Mouse (Mus musculus): ENCODE data around the gene B3galnt2.
"Not testable (repeated sequence)": the region's sequence is repeated elsewhere in the genome, so short reads cannot be mapped to it uniquely, and the experiment has no call there.

B3galnt2 gene

DNA sequence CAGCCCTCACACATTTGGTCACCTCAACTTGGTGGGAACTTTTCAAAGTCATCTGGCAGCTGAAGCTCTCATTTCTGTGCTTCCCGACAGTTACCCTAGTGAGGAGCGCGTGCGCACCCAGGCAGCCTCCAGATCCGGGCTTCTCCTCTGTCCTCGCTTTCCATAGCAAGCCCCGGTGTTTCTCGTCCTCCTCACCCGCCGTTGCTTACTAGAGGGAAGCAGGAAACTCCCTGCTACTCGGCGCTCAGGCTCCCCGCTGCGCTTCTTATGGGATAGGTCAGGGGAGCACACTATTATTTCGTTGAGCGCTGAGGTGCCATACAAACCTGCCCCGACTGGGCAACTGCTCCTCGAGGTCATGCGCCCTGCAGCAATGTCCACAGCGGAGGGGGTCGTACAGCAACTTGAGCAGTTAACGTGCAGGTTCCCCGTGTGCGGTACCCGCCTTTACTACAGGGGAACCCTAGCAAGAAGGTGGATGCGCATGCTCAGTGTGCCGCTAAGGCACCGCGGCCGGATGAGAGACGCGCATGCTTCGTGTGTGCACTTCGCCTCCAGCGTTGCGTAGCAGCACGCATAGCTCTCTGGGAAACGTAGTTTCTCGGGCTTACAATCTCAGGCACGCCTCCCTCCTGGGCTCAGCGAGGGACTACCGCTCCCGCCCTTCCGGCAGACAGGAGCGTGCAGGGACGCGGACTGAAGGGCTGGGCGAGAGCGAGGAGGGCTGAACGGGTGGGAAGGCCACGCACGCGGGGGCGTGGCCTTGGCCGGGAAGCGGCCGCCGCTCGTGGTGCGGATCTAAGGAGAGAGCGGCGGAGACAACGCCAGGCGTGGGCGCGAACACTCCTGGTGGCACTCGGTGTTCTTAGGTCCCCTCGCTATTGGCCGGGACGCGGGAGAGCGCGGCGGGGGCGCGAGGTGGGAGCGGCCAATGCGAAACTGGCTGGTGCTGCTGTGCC lies at the start of gene B3galnt2:
Gene B3galnt2, plus strand, starts transcription at position 596 of the 959 bp plus-strand sequence.
- DNase-seq (ENCODE audit: low spot score in 2 of 2), result peak; percentile 94 to 96

DNA sequence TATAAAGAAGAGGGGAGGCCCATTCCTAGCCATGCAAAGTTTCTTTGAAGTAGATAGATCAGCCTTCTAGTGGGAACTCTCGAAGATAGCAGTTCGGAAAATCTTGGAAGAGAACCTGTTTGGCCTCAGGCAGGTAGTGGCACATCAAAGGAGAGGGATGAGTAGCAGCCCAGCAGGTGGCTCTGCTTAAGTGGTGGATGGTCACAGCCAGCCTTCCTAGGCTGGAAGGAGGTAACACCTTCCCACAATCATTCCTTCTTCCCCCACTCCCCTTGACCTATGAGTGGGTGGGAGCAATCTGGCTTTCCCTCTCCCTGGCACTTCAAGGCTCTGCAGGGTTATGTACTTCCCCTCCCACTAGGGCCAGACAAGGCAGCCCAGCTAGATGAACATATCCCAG lies 42.9 kb upstream of the B3galnt2 start:
- DNase-seq (ENCODE audit: low spot score in 2 of 2), result no peak

DNA sequence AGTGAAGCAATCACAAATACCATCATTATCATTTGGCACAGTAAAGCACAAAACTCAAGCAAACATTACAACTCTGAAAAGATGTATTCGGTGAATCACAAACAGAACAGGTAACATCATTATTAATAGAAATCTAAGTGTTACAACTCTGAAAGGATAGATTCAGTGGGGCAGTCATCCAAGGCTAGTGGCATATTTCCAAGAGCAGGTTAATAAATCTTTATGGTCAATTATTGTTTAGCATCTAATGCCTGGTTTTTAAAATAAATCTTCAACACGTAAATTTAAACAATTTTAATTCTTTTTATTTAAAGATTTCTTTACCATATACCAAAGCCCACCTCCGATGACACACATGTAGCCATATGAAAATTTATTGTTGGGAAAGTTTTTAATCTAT lies 34.9 kb upstream of the B3galnt2 start:
- DNase-seq (ENCODE audit: low spot score in 2 of 2), result no peak

DNA sequence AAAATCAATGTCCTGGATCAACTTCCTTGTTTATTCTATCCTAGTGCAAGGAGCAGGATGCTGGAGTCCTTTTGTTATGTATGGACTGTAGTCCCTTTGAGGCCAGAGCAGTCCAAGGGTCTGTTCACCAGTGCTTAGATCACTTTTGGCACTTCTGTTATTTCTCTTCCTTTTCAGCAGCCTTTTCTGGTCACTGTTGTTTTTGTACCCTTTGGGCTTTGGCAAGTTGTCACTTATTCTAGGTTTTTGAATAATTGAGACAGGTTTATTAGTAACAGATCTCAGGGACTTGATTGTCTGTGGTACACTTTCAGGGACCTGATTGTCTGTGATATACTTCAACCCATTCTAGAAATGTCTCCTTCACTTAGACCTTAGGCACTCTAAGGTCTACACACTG lies 31.7 kb upstream of the B3galnt2 start:
- no peak for DNase-seq (ENCODE audit: low spot score in 2 of 2)

DNA sequence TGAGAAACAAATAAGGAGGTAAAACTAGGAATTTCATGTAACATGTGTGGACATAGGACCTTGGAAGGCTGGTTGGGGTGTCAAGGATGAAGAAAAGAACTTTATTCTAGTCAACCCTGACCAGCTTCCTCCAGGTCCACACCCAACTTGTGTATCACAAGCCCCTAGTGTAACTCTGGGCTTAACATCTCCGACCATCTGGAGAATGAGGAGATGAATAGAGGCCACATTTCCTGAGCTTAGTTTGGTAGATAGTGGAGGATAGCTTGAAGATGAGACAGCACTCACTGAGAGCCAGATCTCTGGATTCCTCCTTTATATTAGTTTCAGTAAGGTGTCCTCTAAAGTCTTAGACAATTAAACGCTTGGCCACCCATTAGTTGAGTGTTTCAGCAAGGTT lies 24.3 kb upstream of the B3galnt2 start:
- no peak for DNase-seq (ENCODE audit: low spot score in 2 of 2)

DNA sequence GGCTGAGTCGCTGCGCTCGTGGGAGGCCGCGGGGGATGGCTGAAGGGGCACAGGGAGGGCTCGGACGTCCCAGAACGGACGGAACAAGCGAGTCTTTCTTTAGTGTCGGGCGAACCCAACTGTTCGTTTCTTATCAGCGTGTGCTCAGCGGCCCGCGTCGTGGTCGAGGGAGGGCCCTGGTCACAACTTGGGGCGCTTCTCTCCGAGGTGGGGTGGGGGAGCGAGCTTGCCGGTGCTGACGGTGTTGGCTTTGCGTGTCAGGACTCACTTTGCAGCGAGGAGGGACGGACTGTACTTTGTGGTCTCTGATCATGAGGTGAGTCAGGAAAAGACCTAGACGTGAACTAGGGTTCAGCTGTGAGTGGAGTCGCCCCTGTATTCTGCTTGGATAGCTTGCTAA lies 662 bp downstream of the B3galnt2 start:
- DNase-seq (ENCODE audit: low spot score in 2 of 2), result peak; percentile 66 to 83

DNA sequence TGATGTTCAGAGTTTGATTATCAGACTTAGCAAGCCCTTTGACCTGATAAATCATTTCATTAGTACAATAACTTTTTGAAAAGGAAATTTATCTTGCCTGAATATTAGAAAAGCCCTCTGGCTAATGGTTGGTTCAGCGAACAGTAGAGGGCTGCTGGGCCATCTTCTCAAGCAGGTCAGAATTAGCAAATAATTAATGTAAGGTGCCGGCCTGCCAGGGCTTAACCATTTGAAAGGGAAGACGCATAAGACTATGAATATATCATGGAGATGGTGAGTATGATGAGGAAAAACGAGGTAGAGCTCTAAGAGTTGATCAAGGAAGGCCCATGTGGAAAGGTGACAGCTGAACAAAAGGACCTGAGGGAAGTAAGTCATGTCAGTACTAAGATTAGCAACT lies 2.4 kb downstream of the B3galnt2 start:
- DNase-seq (ENCODE audit: low spot score in 2 of 2), result no peak

DNA sequence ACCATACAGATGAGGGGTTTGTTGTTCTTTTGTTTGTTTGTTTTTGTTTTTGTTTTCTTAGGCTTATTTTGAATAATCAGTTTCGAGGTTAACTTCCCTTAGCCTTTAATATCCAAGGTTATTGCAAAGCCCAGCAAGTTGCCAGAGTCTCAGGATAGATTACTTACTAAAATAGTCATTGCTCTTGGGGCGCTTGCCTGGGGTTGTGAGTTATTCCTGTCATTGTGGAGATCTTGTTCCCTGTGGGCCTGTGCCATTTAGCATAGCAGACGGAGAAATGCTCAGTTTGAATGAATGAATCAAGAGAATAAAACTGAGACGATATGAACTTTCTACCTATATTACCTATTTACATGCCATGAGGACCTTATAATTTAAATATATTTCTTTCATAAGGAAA lies 5.9 kb downstream of the B3galnt2 start:
- no peak for DNase-seq (ENCODE audit: low spot score in 2 of 2)

DNA sequence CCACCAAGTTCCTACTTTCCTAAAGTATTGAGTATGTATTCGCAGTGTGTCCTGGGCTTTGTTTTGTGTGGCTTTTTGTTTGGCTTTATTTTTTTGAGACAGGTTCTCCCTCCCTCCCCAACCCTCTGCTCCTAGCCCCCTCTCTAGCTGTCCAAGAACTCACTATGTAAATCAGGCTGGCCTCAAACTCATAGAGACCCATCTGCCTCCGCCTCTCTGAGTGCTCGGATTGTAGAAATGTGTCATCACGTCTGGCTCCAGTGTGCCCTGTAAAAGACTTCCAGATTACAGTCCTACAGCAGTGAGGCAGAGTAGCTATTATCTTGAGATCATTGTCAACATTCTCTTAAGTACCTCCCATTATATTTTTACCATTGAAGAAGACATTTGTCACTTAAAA lies 6.8 kb downstream of the B3galnt2 start:
- no peak for DNase-seq (ENCODE audit: low spot score in 2 of 2)

DNA sequence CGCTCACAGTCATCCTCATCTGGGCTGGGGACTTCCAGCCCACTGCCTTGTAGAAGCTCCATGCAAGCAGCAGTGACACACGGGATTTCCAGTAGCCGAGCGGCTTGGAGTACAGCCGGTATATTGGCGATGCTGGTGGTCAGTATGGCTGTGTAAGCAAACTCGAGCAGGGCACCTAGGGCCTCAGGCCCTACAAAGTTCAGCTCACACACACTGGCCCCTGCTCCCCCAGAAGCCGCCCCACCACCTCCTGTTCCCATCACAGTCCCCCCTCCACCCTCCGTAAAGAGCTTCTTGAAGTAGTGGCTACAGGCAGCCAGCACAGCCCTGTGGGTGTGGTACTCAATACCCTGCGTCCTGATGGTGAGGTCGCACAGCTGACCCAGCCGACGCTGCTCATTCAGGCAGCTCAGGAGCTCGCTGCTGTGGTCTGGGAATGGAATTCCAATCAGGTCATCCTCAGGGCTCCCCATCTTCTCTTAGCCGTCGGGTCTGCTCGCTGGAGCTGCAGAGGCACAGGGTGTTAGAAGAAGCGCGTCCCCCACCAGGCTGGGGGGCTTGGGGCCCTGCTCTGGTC lies 11.2 kb downstream of the B3galnt2 start:
- no peak for DNase-seq (ENCODE audit: low spot score in 2 of 2)

DNA sequence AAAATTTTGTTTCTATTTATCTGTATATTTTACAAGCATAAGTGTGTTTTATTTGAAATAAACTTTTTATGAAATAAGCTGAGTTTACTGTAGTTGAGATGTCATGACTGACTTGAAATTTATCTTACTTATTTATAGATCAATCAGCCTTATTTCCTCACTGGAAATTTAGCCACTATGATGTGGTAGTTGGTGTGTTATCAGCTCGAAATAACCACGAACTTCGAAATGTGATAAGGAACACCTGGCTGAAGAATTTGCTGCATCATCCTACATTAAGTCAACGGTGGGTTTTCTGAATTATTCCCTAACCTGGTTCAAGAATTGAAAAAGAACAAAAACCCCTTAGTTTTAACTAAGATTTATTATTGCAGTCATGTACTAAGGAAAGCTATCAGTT lies 11.9 kb downstream of the B3galnt2 start:
- no peak for DNase-seq (ENCODE audit: low spot score in 2 of 2)

DNA sequence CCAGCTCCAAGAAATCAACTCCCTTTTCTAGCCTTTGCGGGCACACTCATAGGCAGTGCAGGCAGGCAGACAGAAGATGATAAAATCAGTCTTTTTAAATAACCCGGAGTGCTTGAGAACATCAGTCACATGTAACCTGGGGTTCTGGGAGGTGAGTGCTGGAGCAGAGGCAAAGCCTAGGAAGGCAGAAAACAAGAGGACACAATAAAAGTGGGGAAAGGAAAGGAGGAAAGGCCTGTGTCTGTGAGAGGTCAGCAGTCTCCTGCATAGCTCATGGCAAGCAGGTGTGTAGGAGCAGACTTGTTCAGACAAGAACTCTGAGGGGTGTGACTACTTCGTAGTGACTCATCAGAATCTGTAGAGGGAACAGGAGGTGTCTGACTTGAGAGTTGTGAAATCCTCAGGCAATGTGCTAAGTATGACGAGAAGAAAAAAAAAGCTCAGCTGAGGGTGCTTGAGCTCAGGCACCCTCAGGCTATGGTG lies 14.4 kb downstream of the B3galnt2 start:
- peak in 1 of 2 experiments; percentile 52 for DNase-seq (ENCODE audit: low spot score in 2 of 2)

DNA sequence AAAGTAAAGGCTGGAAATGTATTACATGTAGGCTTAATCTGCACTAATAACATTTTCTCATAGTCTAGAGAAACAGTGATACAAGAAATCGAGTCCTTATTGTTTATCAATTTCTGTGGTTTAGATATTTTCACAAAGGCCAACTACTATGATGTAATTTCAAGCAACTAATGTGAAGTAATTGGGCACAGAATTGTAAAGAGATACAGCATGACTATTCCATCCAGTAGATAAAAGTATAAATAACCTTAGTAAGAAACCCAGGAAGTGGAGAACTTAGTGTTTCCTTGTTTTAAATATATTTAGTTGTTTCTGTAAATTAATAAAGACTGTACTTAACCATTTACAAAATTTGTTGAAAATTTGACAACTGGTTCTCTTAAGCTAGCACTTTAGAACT lies 15.5 kb downstream of the B3galnt2 start:
- DNase-seq (ENCODE audit: low spot score in 2 of 2), result no peak

DNA sequence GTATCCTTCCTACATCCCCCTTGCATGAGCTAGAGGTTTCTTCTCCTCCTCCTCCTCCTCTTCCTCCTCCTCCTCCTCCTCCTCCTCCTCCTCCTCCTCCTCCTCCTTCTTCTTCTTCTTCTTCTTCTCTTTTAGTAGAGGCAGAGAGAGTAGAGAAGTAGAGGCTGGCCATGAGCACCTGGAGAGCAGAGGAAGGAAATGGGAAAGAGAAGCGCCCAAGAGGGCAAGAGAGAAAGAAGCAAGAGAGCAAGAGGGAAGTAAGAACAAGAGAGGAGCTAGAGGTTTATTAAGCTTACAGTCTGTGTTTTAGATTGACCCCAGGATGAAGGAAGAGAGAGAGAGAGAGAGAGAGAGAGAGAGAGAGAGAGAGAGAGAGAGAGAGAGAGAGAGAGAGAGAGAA lies 27.6 kb downstream of the B3galnt2 start:
- not testable (repeated sequence) for DNase-seq (ENCODE audit: low spot score in 2 of 2)

DNA sequence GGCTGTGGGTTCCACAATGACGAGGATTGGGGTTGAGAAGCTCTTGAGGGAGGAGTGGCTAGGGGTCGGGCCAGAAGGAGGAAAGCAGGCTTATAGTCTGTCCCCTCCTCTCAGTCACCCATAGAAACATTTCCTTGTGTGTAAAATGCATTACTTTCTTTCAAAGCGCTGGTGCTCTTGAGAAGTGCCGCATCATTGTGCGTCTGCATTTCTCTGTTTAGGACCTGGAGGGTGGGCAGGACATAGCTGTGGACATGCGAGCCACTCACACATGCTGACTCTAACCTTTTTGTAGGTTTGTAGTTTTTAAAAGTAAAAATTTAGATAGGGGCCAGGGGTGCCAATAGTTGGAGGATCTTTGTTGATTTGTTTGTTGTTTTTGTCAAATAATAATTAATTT lies 29.3 kb downstream of the B3galnt2 start:
- no peak for DNase-seq (ENCODE audit: low spot score in 2 of 2)

DNA sequence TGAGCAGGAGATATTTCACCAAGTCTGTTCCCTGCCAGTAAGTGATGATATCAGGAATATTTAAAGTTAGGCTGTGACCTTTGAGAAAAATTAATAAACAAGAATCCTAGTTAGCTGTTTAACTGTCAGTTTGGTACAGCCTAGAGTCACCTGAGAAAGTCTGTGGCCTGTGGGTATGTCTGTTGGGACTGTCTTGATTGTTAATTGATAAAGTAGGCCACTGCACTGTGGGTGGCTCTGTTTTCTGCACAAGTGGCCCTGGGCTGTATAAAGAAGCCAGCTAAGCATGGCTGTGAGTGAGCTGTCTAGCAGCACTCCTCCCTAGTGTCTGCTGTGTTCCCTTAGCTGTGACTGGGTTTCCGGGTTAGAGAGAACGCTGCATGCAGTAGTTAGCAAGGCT lies 34.9 kb downstream of the B3galnt2 start:
- DNase-seq (ENCODE audit: low spot score in 2 of 2), result no peak

DNA sequence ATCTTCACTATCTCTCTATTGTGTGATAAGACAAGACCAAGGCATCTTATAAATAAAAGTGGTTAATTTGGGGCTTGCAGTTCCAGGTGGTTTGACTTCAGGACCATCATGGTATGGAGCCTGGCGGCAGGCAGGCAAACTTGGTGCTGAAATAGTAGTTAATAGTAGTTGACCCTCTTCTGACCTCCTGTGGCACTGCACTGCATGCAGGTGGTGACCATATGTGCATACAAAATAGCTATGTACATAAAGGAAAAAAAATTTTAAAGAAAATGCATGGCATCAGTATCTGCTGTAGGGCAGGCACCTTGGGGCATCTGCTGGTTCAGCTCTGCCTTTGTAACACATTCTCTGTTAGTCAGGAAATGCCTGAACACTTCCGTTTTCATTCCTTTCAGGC lies 36.1 kb downstream of the B3galnt2 start:
- no peak for DNase-seq (ENCODE audit: low spot score in 2 of 2)

DNA sequence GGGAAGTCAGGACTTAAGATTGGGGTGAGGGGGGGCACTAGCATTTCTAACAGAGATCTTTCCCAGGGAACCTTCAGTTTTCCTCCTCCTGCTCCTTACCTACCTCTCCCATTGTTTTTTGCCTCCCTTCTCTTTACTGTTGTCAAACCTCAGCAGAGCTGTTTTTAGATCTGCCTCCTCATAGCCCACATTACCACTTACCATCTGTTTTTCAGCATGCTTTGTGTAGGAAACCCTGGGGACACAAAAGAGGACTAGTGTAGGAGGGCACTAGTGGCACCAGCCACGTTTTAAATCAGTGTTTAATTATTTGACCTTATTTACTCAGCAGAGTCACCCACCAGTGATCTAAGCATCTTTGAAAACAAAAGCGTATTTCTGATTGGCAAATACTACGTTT lies 38.8 kb downstream of the B3galnt2 start:
- DNase-seq (ENCODE audit: low spot score in 2 of 2), result no peak

DNA sequence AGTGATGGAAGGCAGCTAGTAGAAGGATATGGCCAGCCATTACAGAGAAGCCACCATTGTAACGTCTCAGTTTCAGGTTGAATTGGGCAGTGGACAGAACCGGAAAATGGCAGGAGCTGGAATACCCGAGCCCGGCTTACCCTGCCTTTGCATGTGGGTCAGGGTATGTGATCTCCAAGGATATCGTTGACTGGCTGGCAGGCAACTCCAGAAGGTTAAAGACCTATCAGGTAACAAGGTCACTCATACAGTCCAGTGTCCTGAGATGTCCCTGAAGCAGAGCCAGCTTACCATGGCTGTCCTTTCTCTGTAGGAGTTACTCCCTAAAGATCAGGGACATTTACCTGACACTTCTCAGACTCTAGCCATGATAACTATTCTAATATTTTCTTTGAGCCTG lies 40.8 kb downstream of the B3galnt2 start:
- DNase-seq (ENCODE audit: low spot score in 2 of 2), result no peak

DNA sequence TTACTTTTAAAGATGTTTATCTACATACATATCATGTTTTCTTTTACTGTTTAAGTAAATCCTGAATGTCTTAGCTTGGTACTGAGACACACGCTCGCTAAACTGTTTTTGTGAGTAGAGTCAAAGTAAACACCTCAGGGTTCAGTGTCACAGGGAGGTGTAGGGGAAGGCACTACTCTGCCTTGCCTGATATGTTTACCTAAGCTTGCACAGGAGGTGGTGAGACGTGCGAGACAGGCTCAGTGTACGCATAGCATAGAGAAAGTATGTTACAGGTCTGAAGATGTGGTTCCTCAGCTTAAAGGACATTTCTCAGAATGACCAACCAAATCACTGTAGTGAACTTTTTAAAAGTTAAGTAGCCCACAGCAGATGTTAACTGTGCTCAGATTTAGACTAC lies 43.2 kb downstream of the B3galnt2 start:
- no peak for DNase-seq (ENCODE audit: low spot score in 2 of 2)

DNA sequence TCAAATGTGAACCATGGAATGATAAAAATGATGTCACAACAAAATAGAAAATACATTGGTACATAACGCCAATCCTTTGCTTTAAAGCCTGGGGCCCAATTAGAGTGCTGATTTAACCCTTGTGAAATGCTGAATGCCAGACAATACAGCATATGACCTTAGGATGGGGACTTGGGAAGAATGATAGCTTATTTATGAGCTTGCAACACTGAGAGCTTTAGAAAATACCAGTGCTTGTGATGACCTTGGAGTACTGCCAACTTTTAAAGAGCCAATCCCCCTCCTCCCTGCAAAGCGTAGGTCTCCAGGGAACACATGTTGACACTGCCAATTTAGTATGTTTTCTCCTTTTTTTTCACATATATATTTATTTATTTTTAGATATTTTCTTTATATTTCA lies 48.4 kb downstream of the B3galnt2 start:
- no peak for DNase-seq (ENCODE audit: low spot score in 2 of 2)

DNA sequence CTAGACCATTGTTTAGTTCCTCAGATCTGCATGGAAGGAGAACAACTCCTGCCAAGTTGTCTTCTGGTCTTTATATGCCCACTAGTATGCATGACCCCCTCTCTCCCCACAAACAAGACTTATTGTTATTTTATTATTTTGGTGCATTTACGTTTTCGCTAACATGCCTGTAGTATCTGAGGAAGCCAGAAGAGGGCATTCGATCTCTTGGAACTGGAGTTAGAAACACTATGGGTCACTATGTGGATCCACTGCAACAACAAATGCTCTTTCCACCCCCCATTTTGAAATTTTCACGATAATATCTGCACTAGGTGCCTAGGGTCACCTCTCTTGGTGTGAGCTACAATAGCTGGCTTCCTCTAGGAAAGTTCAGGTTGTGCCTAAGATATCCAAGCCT lies 49.8 kb downstream of the B3galnt2 start:
- no peak for DNase-seq (ENCODE audit: low spot score in 2 of 2)

DNA sequence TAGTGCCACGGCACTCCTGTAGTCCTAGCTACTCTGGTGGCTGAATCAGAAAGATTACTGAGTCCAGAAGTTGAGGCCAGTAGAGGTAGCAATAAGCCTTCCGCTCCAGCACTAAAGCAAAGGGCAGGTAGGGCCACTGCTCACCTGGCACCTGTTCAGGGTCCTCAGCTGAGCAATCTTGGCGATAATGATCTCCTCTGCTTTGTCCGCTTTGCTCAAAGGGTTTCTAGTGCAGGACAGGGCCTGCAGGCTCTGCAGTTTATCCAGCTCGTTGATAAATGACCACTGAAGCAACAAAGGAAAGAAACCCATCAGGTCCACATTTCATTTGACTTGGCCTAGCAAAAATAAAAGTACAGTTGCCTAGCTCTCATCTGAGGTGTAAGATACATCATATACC lies 50.7 kb downstream of the B3galnt2 start:
- DNase-seq (ENCODE audit: low spot score in 2 of 2), result no peak
